Mouse (Mus musculus) G1E (cell line): ENCODE measurements around the gene Vegfb.

ENCODE experiments used
- CTCF ChIP-seq: IDR thresholded peaks from 2 replicates; pipeline ENCODE4 v1.5.1; 2012; ENCODE audit warnings: low read depth, low read length, inconsistent platforms, mixed read lengths
- GATA1 ChIP-seq: IDR thresholded peaks from 2 replicates; pipeline ENCODE4 v1.6.1; 2012; ENCODE audit warnings: borderline replicate concordance, low read length, inconsistent platforms, mixed read lengths
- POLR2AphosphoS5 ChIP-seq: IDR thresholded peaks from 2 replicates; pipeline ENCODE4 v1.6.1; 2012; ENCODE audit warnings: low read depth, low read length, inconsistent platforms; ENCODE audit not compliant: insufficient replicate concordance
- TAL1 ChIP-seq: conservative IDR thresholded peaks from 2 replicates; pipeline ENCODE4 v1.6.1; 2012; ENCODE audit warnings: low read depth, low read length, inconsistent platforms, mixed read lengths

GRCm38 (mm10) chr19:6968491-6969271 is 18.8 kb downstream of the Vegfb start:
- TF ChIP-seq CTCF: no peak
- TF ChIP-seq GATA1: no peak
- no peak for TF ChIP-seq POLR2AphosphoS5
- no peak for TF ChIP-seq TAL1
